Mouse (Mus musculus) layer of hippocampus, adult 9-11 months (tissue): Measurements from ENCODE around the gene Apobec4.

Source experiments
- DNase-seq: peaks from one replicate; pipeline ENCODE4 v3.0.0; 2022

Apobec4 gene

GRCm38 (mm10) chr1:152750312-152750965 lies at the start of gene Apobec4:
TSS of gene Apobec4 (plus strand) at chr1:152750551.
- peak; percentile 67 for DNase-seq

GRCm38 (mm10) chr1:152701066-152701465 lies 49.3 kb upstream of the Apobec4 start:
- no peak for DNase-seq

- no peak for DNase-seq
These were observed 47.4 kb upstream of the Apobec4 start for GRCm38 (mm10) chr1:152702920-152703319.

GRCm38 (mm10) chr1:152703941-152704340 lies 46.4 kb upstream of the Apobec4 start:
- DNase-seq: no peak

DNA sequence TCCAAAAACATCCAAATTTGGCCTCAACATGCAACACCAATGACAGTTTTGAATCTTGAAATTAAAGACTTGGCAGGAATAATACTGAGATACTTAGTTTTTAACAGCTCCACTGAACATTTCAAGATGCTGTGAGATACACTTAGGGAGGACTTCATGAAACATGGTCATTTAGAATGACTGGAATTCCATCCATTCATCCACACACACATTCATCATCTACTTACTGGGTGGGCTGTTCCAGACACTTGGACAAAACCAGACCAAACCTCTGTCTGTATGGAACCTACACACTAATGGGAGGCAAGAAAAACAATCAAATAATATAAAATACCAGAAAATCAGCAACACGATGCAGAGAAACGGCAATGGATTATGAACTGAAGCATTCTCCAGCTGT lies 42.8 kb upstream of the Apobec4 start:
- no peak for DNase-seq

DNA sequence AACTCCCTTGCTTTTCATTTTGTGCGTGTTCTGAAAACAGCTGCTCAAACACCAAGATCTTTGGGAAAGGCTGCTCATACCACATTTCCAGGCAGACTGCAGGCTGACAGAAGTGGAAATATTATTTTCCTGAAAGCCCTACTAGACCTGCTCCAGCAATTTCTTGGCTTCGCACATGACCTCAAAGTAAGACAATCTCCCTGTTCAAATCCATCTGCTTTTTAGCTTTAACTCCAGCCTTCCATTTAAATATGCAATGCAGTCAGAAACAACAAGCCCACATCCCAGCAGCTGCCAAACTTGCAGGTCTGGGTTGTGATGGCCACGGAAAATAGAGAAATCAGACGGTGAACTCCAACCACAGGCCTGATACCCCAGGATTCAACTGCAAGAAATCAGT lies 39.3 kb upstream of the Apobec4 start:
- no peak for DNase-seq

DNA sequence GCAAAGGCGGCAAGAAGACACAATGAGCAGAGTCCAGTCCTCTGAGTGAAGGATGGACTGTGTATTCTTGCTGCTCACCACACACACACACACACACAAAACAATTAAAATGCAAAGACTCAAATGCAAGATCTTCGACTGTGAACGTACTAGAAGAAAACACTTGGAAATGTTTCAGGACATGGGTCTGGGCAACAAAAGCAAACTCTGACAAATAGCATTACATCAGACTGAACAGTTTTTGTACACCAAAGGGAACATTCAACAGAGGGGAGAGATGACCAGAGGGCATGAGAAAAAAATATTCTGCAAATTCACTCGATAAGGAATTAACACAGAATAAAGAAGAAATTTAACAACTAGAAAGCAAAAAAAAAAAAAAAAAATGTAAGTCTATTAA lies 36.4 kb upstream of the Apobec4 start:
- no peak for DNase-seq

- no peak for DNase-seq
These were observed 35.9 kb upstream of the Apobec4 start for GRCm38 (mm10) chr1:152714405-152714804.

DNA sequence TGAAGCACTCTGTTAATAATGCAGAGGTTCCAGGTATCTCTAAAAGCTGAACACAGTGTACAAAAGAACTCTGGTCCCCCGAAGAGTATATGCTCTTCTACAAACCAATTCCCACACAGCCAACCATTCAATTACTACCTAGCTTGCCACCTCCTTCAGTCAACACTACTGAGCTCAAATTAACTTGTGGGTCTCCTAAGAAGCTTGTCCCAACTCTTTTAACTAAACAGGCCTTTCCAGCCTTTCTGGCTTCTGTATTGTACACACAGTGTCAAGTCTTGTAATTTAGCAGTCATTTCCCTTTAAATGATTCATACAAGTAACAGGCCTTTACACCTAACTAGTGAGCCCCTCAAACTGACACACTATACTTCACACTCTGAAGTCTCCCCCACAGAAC lies 33.0 kb upstream of the Apobec4 start:
- no peak for DNase-seq

GRCm38 (mm10) chr1:152718200-152718599 lies 32.2 kb upstream of the Apobec4 start:
- DNase-seq: no peak

DNA sequence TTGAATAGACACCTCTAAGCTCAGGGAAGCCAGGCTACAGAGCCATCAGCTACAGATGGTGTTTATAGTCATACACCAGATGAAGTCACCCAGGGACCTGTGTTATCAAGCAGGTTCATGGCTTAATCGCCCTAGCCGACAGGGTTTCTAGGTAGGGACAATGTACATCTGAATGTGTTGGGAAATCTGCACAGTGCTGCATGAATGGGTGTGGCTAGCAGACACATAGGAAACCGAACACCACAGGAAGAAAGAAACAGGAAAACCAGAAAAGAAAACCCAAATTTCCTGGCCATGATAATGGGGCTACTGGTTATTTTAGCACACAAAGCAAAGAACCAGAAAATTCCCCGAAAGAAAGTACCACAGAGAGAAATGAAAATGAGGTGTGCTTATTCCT lies 29.4 kb upstream of the Apobec4 start:
- DNase-seq: no peak

- DNase-seq: no peak
These were observed 28.7 kb upstream of the Apobec4 start for GRCm38 (mm10) chr1:152721535-152722198.

GRCm38 (mm10) chr1:152724286-152724685 lies 26.1 kb upstream of the Apobec4 start:
- no peak for DNase-seq

DNA sequence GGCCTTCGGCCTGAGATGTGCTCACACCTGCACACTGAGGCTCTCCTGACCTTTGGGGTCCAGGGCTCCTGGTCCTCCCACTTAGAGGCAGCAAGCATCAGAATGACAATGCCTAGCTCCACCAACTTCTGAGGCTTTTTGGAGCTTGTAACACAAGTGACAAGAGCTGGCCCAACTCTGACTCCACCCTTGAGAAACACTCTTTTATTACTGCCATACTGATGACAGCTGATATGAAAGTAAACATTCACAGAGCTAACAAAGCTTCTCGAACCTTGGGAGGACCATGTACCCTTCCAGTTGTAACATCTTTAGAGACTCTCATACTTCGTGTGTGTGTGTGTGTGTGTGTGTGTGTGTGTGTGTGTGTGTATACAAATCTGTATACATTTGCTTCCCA lies 24.3 kb upstream of the Apobec4 start:
- DNase-seq: no peak

DNA sequence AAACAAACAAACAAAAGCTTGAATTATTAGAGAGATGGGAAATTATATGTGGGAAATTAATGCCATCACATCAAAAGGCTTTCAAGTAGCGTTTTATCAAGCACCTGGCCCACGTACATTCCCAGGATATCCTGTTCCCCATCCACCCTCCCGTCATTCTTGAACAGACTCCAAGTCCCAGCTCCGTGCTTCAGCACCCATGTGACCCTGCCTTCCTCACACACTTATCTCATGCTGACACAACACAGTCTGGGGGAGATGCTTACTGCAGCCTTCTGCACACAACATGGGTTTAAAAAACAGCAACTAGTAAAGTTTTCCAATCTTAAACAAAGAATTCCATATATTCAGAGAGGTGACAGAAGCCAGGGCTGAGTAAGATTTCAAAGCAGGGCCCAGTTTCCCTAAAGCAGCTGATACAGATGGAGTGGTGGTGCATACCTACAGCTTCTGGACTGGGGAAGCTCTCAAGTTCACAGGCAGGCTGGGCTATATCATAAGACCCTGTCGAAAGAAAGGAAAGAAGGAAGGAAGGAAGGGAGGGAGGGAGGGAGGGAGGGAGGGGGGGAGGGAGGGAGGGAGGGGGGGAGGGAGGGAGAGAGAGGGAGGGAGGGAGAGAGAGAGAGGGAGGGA lies 22.6 kb upstream of the Apobec4 start:
- DNase-seq: no peak

DNA sequence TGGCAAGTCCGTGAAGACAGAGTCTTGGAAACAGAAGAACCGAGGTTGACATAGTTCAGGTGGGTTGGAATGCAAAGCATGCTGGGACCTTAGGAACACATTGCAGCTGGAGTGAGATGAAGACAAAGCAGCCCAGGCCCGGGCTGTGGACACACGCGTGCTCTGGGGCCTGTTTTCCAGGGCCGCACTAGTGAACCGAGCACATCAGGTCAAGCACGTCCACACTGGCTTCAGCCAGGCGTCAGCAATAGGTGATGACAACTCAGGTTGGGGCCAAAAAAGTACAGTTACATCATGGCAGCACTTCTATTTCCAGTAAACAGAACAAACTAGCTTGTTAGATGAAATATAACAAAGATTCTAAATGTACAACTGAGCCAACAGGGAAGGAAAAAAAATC lies 11.6 kb upstream of the Apobec4 start:
- DNase-seq: no peak

DNA sequence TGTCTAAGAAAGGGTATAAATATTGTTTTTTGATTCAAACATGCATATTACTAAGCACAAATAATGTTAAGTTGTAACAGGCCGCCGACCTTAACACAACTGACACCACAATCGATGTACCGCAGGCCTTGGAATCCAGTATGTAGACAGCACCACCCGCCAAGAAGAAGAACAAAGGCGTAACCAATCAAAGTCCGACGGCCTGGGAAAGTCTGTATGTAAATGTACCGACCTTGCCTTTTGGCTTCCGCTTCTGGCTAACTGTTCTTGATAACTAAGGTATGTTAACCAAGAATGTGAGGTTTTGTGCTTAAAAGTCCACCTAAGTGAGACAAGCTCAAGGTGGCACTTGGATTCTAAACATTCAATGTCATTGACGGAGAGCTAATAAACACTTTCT lies 11.0 kb upstream of the Apobec4 start:
- DNase-seq: no peak

DNA sequence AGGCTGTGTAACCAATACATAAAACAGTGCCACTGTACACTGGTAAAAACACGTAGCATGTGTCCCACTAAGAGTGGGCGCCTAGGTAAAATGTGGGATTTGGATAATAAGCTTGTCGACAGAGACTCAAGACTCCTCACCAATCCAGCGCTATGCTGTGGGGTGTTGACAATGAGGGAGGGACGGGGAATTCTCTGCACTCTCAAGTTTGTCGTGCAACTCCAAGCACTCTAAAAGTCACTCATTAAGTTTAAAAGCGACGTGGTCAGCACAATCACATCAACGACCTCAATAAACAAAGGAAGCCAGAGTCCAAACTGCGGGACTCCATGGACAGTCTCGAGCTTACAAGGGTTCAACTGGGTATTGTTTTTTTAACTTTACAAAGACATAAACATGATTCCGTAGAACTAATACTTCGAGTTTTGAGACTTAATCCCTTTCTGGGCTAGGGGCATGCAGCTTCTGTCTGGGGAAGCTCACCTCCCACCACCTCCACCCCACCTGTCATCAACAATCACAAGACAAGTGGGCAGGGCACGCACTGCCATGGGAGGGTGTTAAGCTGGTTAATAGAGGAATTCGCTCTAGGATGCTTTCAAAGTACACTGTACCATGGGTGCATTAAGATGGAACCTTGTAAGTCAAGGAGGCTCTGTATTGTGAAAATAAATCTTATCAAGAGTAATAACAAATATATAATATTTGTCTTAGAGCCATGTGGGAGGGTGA lies 7.1 kb upstream of the Apobec4 start:
- no peak for DNase-seq

DNA sequence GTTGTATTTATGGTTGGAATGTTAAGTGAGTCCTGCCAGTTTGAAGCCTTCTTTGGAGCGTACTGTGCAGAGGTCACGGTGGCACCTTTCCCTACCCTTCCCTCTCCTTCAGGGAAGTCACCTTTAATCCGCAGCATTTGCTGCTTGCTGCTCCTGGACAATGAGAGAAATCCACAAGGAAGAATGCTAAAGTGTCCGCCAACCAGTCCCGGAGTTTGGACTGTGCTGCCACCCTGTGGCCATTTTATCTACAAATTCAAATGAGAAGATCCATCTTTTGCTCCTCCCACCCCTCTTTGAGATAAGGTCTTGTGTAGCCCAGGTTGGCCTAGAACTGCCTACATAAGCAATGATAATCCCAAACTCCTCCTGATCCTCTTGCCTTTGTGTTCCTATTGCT lies 3.9 kb upstream of the Apobec4 start:
- DNase-seq: peak; percentile 83

DNA sequence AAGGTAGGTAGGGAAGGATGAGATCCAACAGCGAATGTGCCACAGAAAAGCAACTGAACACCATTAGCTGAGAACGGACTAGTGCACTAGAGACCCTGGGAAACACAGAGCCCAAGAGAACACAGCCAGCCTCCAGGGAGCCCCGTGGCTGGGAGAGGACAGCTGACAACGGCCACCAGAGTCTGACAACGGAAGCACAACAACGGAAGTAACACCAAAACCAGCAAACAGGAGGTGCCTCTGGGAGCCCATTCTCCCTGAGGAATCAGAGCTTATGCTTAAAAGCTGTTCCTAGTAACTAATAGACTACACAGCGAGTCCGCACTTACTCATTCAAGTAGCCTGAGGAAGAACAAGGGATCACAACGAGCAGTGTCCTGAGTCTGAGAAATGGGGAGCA lies 1.1 kb upstream of the Apobec4 start:
- no peak for DNase-seq

GRCm38 (mm10) chr1:152761791-152762190 lies 11.4 kb downstream of the Apobec4 start:
- DNase-seq: no peak

DNA sequence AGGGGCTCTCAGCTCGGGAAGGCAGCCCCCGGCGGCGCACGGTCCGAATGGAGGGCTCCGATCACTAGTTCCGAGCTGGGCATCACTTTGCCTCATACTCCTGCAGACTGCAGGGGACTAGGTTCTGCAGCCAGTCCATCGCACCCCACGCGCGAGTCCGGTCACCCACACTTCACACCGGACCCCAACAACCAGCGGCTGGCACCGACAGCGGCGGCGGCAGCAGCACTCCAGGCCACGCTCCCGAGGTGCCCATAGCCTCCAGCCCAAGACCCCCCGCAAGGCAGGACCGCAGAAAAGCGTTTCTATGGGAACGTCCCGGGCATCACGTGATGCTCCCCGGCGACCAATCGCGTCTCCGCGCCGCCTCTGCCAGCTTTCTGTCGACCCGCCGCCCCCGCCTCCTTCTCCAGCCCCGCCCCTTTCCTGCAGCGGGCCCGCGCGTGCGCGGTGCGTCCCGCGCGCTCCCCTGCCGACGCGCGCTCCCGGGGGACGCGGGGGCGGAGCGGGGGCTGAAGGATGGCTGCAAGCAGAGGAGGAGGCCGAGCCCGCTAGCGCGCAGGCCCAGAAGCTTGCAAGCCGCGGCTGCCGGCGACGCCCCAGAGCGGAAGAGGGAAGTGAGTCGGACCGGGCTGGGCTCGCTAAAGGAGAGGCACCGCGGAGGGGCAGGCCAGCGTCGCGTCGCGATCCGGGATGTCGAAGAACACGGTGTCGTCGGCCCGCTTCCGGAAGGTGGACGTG lies 15.9 kb downstream of the Apobec4 start, which contains the start of the genes Rgl1 and Arpc5:
Gene Rgl1, minus strand, starts transcription at position 320 of the 741 bp plus-strand sequence.
Gene Arpc5, plus strand, starts transcription at position 511 of the 741 bp plus-strand sequence.
- DNase-seq: peak; percentile 98
